Mouse (Mus musculus) kidney, embryonic 16.5 days (tissue): ENCODE measurements around the gene Epha2. TPM values are rescaled to one million over a fixed set of nuclear protein-coding genes. Genes with fewer than 3 reads are reported as not detected.

ENCODE experiments used
- ATAC-seq: fragments of 200-750 bp; cut with Nextera tagmentation; 2 replicates; pipeline ENCODE4 v1.8.0; 2017; ENCODE audit warnings: moderate TSS enrichment; ENCODE audit not compliant: low FRiP score, low TSS enrichment
- H3K27ac ChIP-seq: fragments of 300-500 bp; sonication (generic); 2 replicates; pipeline ENCODE4 v1.5.1; 2014; ENCODE audit warnings: low read length
- H3K27me3 ChIP-seq: fragments of 300-500 bp; sonication (generic); 2 replicates; pipeline ENCODE4 v1.6.1; 2014; ENCODE audit warnings: low read length, control low read depth, mixed read lengths; ENCODE audit not compliant: insufficient read depth
- H3K36me3 ChIP-seq: fragments of 300-500 bp; sonication (generic); 2 replicates; pipeline ENCODE4 v1.6.1; 2014; ENCODE audit warnings: low read length, control low read depth, mixed read lengths; ENCODE audit not compliant: insufficient read depth
- H3K4me1 ChIP-seq: fragments of 300-500 bp; sonication (generic); 2 replicates; pipeline ENCODE4 v1.6.1; 2014; ENCODE audit warnings: low read length, control low read depth, mixed read lengths; ENCODE audit not compliant: insufficient read depth
- H3K4me2 ChIP-seq: fragments of 300-500 bp; sonication (generic); replicated peaks from 2 replicates; pipeline ENCODE4 v1.6.1; 2014; ENCODE audit warnings: low read depth, low read length
- H3K4me3 ChIP-seq: fragments of 300-500 bp; sonication (generic); 2 replicates; pipeline ENCODE4 v1.5.1; 2014; ENCODE audit warnings: mild to moderate bottlenecking, low read length
- H3K9ac ChIP-seq: fragments of 300-500 bp; sonication (generic); replicated peaks from 2 replicates; pipeline ENCODE4 v1.6.1; 2014; ENCODE audit warnings: low read length
- H3K9me3 ChIP-seq: fragments of 300-500 bp; sonication (generic); 2 replicates; pipeline ENCODE4 v1.6.1; 2016; ENCODE audit warnings: low read length, control low read depth
- WGBS: fragments of 180-500 bp; shearing (Covaris S2); extraction: QIAGEN DNeasy Blood & Tissue Kit; methylation state at CpG from one replicate; pipeline ENCODE4 v1.1.7; 2014; 5-methylcytosine and 5-hydroxymethylcytosine counted together
- polyA plus RNA-seq: library from polyadenylated mRNA; unstranded; fragments of >200 nt; fragmentation: Nextera tagmentation; extraction: Ambion mirVana; gene quantifications from 2 replicates; pipeline ENCODE4 v1.2.1, GENCODE M21; 2015

The Epha2 gene
- polyA plus RNA-seq, 1 experiment from 2014 or later = 8.6 TPM

- H3K27ac ChIP-seq = no peak overlapping the region
- H3K4me2 ChIP-seq = no peak overlapping the region
- no peak overlapping the region for H3K9ac ChIP-seq
- WGBS = 47% methylated on average over 9 of the region's 9 CpGs
- no peak for ATAC-seq
- peaks cover 8% of the 10 kb centered on the region for H3K4me1 ChIP-seq
- H3K4me3 ChIP-seq = no peak overlapping the region
- no peaks in the 10 kb centered on the region for H3K27me3 ChIP-seq
- no peaks in the 10 kb centered on the region for H3K9me3 ChIP-seq
- H3K36me3 ChIP-seq = no peaks in the 10 kb centered on the region
Measured at GRCm38 (mm10) chr4:141267837-141268236, 33.2 kb upstream of the Epha2 start.

- 83% methylated on average over 4 of the region's 4 CpGs for WGBS
- peaks cover 8% of the 10 kb centered on the region for H3K4me1 ChIP-seq
- no peak for ATAC-seq
Measured at GRCm38 (mm10) chr4:141268350-141268749, 32.7 kb upstream of the Epha2 start.

DNA sequence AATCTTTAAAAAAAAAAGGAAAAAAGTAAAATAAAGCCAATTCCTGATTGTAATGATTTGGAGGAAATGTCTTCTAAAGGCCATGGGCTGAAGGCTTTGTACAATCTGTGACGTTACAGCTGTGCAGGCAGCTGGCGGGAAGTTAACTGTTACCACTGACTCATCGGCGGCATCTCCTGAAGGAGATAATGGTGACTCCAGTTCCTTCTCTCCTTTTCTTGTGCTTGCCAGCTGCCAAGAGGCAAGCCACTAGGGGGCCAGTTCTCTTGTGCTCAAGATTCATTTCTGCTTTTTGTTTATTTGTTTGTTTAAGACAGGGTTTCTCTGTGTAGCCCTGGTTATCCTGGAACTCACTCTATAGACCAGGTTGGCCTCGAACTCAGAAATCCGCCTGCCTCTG is 32.0 kb upstream of the Epha2 start:
- H3K9ac ChIP-seq = no peak overlapping the region
- 82% methylated on average over 6 of the region's 6 CpGs for WGBS

More at GRCm38 (mm10) chr4:141268350-141268749, 32.7 kb upstream of the Epha2 start:
- Histone ChIP-seq H3K4me2 (no peak overlapping the region), H3K27me3 (no peaks in the 10 kb centered on the region), H3K4me3 (no peak overlapping the region), H3K9ac (no peak overlapping the region), H3K27ac (no peak overlapping the region), H3K36me3 (no peaks in the 10 kb centered on the region), H3K9me3 (no peaks in the 10 kb centered on the region)

GRCm38 (mm10) chr4:141270201-141270940 is 30.7 kb upstream of the Epha2 start:
- H3K36me3 ChIP-seq = no peaks in the 10 kb centered on the region
- ATAC-seq = no peak
- WGBS = 53% methylated on average over 15 of the region's 15 CpGs
- no peak overlapping the region for H3K9ac ChIP-seq
- no peaks in the 10 kb centered on the region for H3K27me3 ChIP-seq
- no peaks in the 10 kb centered on the region for H3K9me3 ChIP-seq
- H3K4me2 ChIP-seq = no peak overlapping the region
- peaks cover 18% of the 10 kb centered on the region for H3K4me1 ChIP-seq
- H3K27ac ChIP-seq = no peak overlapping the region
- H3K4me3 ChIP-seq = no peak overlapping the region

More for the DNA sequence above, 32.0 kb upstream of the Epha2 start:
- Histone ChIP-seq H3K36me3 (no peaks in the 10 kb centered on the region), H3K27ac (no peak overlapping the region), H3K4me1 (peaks cover 8% of the 10 kb centered on the region), H3K4me3 (no peak overlapping the region), H3K9me3 (no peaks in the 10 kb centered on the region), H3K27me3 (no peaks in the 10 kb centered on the region), H3K4me2 (no peak overlapping the region)
- no peak for ATAC-seq

DNA sequence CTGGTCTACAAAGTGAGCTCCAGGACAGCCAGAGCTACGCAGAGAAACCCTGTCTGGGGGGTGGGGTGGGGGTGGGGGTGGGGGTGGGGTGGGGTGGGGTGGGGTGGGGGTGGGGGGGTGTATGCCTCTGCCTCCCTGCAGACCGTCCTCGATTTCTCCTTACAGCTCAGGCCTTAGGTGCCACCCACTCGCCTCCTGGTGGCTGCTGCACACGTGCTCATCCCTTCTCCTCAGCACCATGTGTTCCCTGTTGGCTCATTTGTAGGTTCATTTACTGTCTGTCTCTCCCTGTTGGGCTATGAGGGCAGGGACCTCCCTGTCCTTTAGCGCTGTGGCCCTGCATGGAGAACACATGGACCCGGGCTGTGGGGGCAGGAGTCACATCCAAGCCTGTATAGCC is 29.8 kb upstream of the Epha2 start:
- WGBS = 72% methylated on average over 6 of the region's 7 CpGs

GRCm38 (mm10) chr4:141271721-141272120 is 29.3 kb upstream of the Epha2 start:
- peak overlapping the region; percentile 1; the same call in 1 of the 2 replicates for H3K9ac ChIP-seq
- 43% methylated on average over 6 of the region's 6 CpGs for WGBS
- H3K9me3 ChIP-seq = no peaks in the 10 kb centered on the region
- no peak overlapping the region for H3K27ac ChIP-seq
- ATAC-seq = 0 out of 2 replicates have a peak, but pooled peaks have one; percentile 21
- H3K36me3 ChIP-seq = no peaks in the 10 kb centered on the region
- H3K4me1 ChIP-seq = peaks cover 18% of the 10 kb centered on the region
- H3K4me2 ChIP-seq = no peak overlapping the region
- no peak overlapping the region for H3K4me3 ChIP-seq
- no peaks in the 10 kb centered on the region for H3K27me3 ChIP-seq

More for the DNA sequence above, 29.8 kb upstream of the Epha2 start:
- H3K36me3 ChIP-seq = no peaks in the 10 kb centered on the region
- peaks cover 18% of the 10 kb centered on the region for H3K4me1 ChIP-seq
- ATAC-seq = no peak
- no peak overlapping the region for H3K4me3 ChIP-seq
- H3K4me2 ChIP-seq = no peak overlapping the region
- no peaks in the 10 kb centered on the region for H3K9me3 ChIP-seq
- H3K27me3 ChIP-seq = no peaks in the 10 kb centered on the region
- H3K27ac ChIP-seq = no peak overlapping the region
- no peak overlapping the region for H3K9ac ChIP-seq

GRCm38 (mm10) chr4:141272878-141273277 is 28.2 kb upstream of the Epha2 start:
- Histone ChIP-seq H3K4me2 (peak overlapping the region; percentile 41), H3K27ac (no peak overlapping the region), H3K27me3 (no peaks in the 10 kb centered on the region), H3K4me3 (peak overlapping the region; percentile 1; the same call in 1 of the 2 replicates), H3K4me1 (peaks cover 29% of the 10 kb centered on the region), H3K9me3 (no peaks in the 10 kb centered on the region), H3K36me3 (no peaks in the 10 kb centered on the region), H3K9ac (peak overlapping the region; percentile 52)
- 20% methylated on average over 14 of the region's 14 CpGs for WGBS
- ATAC-seq = peak; percentile 10; the same call in 1 of the 2 replicates

GRCm38 (mm10) chr4:141273296-141273695 is 27.7 kb upstream of the Epha2 start:
- Histone ChIP-seq H3K27me3 (no peaks in the 10 kb centered on the region), H3K4me1 (peaks cover 33% of the 10 kb centered on the region), H3K36me3 (no peaks in the 10 kb centered on the region), H3K27ac (no peak overlapping the region), H3K4me2 (peak overlapping the region; percentile 41), H3K9ac (peak overlapping the region; percentile 52), H3K4me3 (peak overlapping the region; percentile 1; the same call in 1 of the 2 replicates), H3K9me3 (no peaks in the 10 kb centered on the region)
- 22% methylated on average over 12 of the region's 12 CpGs for WGBS
- ATAC-seq = peak; percentile 79

GRCm38 (mm10) chr4:141274485-141275341 is 26.3 kb upstream of the Epha2 start:
- Histone ChIP-seq H3K36me3 (no peaks in the 10 kb centered on the region), H3K4me2 (no peak overlapping the region), H3K27ac (no peak overlapping the region), H3K9ac (no peak overlapping the region), H3K9me3 (no peaks in the 10 kb centered on the region), H3K27me3 (no peaks in the 10 kb centered on the region), H3K4me3 (no peak overlapping the region), H3K4me1 (peaks cover 47% of the 10 kb centered on the region)
- no peak for ATAC-seq
- 52% methylated on average over 23 of the region's 23 CpGs for WGBS
